Mouse (Mus musculus): ENCODE results near the gene Slc24a1.
"Not testable (repeated sequence)": the region's sequence is repeated elsewhere in the genome, so short reads cannot be mapped to it uniquely, and the experiment has no call there.

Gene Slc24a1

GRCm38 (mm10) chr9:64951161-64951657 is at the start of gene Slc24a1:
Gene Slc24a1, minus strand, starts transcription at chr9:64951607.
- in situ Hi-C loops (cut with MseI, MboI): no loop called here

GRCm38 (mm10) chr9:64995464-64995863 is 44.1 kb upstream of the Slc24a1 start:
- in situ Hi-C loops (cut with MseI, MboI): not testable (repeated sequence)

GRCm38 (mm10) chr9:64990291-64990690 is 38.9 kb upstream of the Slc24a1 start:
- in situ Hi-C loops (cut with MseI, MboI): no loop called here

GRCm38 (mm10) chr9:64988443-64988842 is 37.0 kb upstream of the Slc24a1 start:
- in situ Hi-C loops (cut with MseI, MboI): no loop called here

GRCm38 (mm10) chr9:64987651-64988050 is 36.2 kb upstream of the Slc24a1 start:
- in situ Hi-C loops (cut with MseI, MboI): no loop called here

GRCm38 (mm10) chr9:64985807-64986206 is 34.4 kb upstream of the Slc24a1 start:
- in situ Hi-C loops (cut with MseI, MboI): no loop called here

- in situ Hi-C loops (cut with MseI, MboI): no loop called here
Measured at GRCm38 (mm10) chr9:64985037-64985794, 33.8 kb upstream of the Slc24a1 start.

GRCm38 (mm10) chr9:64981904-64982303 is 30.5 kb upstream of the Slc24a1 start:
- in situ Hi-C loops (cut with MseI, MboI): no loop called here

- in situ Hi-C loops (cut with MseI, MboI): no loop called here
Measured at GRCm38 (mm10) chr9:64980548-64980947, 29.1 kb upstream of the Slc24a1 start.

- in situ Hi-C loops (cut with MseI, MboI): no loop called here
Measured at GRCm38 (mm10) chr9:64960978-64961320, 9.5 kb upstream of the Slc24a1 start.

GRCm38 (mm10) chr9:64960117-64960977 is 8.9 kb upstream of the Slc24a1 start, which contains the start of gene Ints14:
Gene Ints14, plus strand, starts transcription at chr9:64960905.
- in situ Hi-C loops (cut with MseI, MboI): no loop called here

- in situ Hi-C loops (cut with MseI, MboI): no loop called here
Measured at GRCm38 (mm10) chr9:64957276-64957675, 5.9 kb upstream of the Slc24a1 start.

- in situ Hi-C loops (cut with MseI, MboI): no loop called here
Measured at GRCm38 (mm10) chr9:64956337-64956736, 4.9 kb upstream of the Slc24a1 start.

- in situ Hi-C loops (cut with MseI, MboI): no loop called here
Measured at GRCm38 (mm10) chr9:64953190-64953589, 1.8 kb upstream of the Slc24a1 start.

- in situ Hi-C loops (cut with MseI, MboI): no loop called here
Measured at GRCm38 (mm10) chr9:64952055-64952454, 648 bp upstream of the Slc24a1 start.

- in situ Hi-C loops (cut with MseI, MboI): no loop called here
Measured at GRCm38 (mm10) chr9:64947483-64948095, 3.8 kb downstream of the Slc24a1 start.

GRCm38 (mm10) chr9:64943997-64944396 is 7.4 kb downstream of the Slc24a1 start:
- in situ Hi-C loops (cut with MseI, MboI): no loop called here

- in situ Hi-C loops (cut with MseI, MboI): no loop called here
Measured at GRCm38 (mm10) chr9:64941650-64942049, 9.8 kb downstream of the Slc24a1 start.

GRCm38 (mm10) chr9:64940731-64941346 is 10.6 kb downstream of the Slc24a1 start:
- in situ Hi-C loops (cut with MseI, MboI): no loop called here

- in situ Hi-C loops (cut with MseI, MboI): no loop called here
Measured at GRCm38 (mm10) chr9:64939790-64940189, 11.6 kb downstream of the Slc24a1 start.

- in situ Hi-C loops (cut with MseI, MboI): no loop called here
Measured at GRCm38 (mm10) chr9:64939281-64939680, 12.1 kb downstream of the Slc24a1 start.

- in situ Hi-C loops (cut with MseI, MboI): no loop called here
Measured at GRCm38 (mm10) chr9:64938535-64938934, 12.9 kb downstream of the Slc24a1 start.
